Mouse (Mus musculus) liver, embryonic 14.5 days (tissue): ENCODE measurements around the gene 5730522E02Rik.

Experiments
- CTCF ChIP-seq: IDR thresholded peaks from 2 replicates; pipeline ENCODE4 v1.5.1; 2016; ENCODE audit warnings: antibody characterized with exemption, low read depth, control low read depth
- EP300 ChIP-seq: IDR thresholded peaks from 2 replicates; pipeline ENCODE4 v1.6.1; 2016; ENCODE audit warnings: antibody characterized with exemption, low read depth

DNA sequence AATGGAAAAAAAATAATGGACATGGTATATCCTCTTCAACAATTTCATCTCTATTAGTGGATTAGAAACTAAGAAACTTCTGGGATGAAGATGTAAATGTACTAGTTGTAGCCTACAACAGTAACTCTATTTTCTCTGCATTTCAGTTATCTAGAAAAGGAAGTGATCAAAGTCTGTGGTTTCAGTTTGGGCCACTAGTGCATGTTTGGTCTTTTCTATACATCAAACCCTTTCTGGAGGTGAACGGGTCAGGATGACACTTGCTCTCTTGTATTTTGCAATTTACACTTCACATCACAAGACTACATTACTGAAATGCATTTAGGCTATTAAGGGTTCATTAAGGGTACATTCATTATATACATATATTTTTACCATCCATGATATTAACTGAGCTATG, 26.0 kb upstream of the 5730522E02Rik start:
- TF ChIP-seq CTCF, result no peak
- no peak for TF ChIP-seq EP300
